ENCODE assay signal across 17 mouse cellular contexts in genomic region chr2:165981248-165981977, GRCm38 (mm10). TPM values are rescaled to one million over a fixed set of nuclear protein-coding genes. Genes with fewer than 3 reads are reported as not detected.
DNase-seq lines count a peak whose midpoint lies in the region; ATAC-seq and TF ChIP-seq lines count a peak whose summit lies in the region.
"Had no signal": no experiment of that assay in that cellular context is flagged by ENCODE, and none has a peak within 500 bp of the region (broad histone marks: within the 10 kb centered on the region; RNA-seq: fewer than 3 reads in every experiment).

No protein-coding gene starts in this region.

- H3K9me3 ChIP-seq in kidney, embryonic 15.5 days (replicated peaks) = no peaks in the 10 kb centered on the region
- H3K9me3 ChIP-seq in CH12.LX (replicated peaks; ENCODE audit: low read length) = peaks cover 3% of the 10 kb centered on the region
- H3K9me3 ChIP-seq: embryonic facial prominence, embryonic 12.5 days; hindbrain, embryonic 13.5 days; neural tube, embryonic 13.5 days had no signal

- in situ Hi-C loops in CH12.LX (cut with MboI; ENCODE audit: low pct_ligation_motif_present, low pct_unique_long_range_greater_than_20kb, low sequenced_read_pairs) = no loop called here

- ATAC-seq in kidney, embryonic 15.5 days (replicated peaks; ENCODE audit: low FRiP score) = no peak
- ATAC-seq: midbrain, embryonic 16.5 days had no signal

- 60% methylated on average over 6 of the region's 6 CpGs for WGBS in heart, adult 2 months
- WGBS in kidney, embryonic 15.5 days = 50% methylated on average over 6 of the region's 6 CpGs

- H3K4me1 ChIP-seq in heart, adult 2 months (ENCODE audit: control insufficient read depth, insufficient read depth, low read length) = peaks cover 24% of the 10 kb centered on the region
- peaks cover 30% of the 10 kb centered on the region for H3K4me1 ChIP-seq in kidney, embryonic 15.5 days
- H3K4me1 ChIP-seq in CH12.LX (ENCODE audit: control insufficient read depth in 1 of 2, insufficient read depth in 2 of 2) = peaks cover 15 to 45% of the 10 kb centered on the region in 2 experiments
- peaks cover 54% of the 10 kb centered on the region for H3K4me1 ChIP-seq in bone marrow macrophage, adult 2 months (ENCODE audit: control insufficient read depth, insufficient read depth, low read length)
- H3K4me1 ChIP-seq: embryonic facial prominence, embryonic 12.5 days; hindbrain, embryonic 13.5 days; neural tube, embryonic 13.5 days had no signal

- H3K36me3 ChIP-seq in heart, adult 2 months (ENCODE audit: control insufficient read depth, insufficient read depth, low read length) = peaks cover 5% of the 10 kb centered on the region
- no peaks in the 10 kb centered on the region for H3K36me3 ChIP-seq in kidney, embryonic 15.5 days
- H3K36me3 ChIP-seq in CH12.LX (replicated peaks in 1 of 2; ENCODE audit: control insufficient read depth in 1 of 2, insufficient read depth in 1 of 2, low read length in 1 of 2) = no peaks in the 10 kb centered on the region
- H3K36me3 ChIP-seq: embryonic facial prominence, embryonic 12.5 days; hindbrain, embryonic 13.5 days; neural tube, embryonic 13.5 days had no signal

- DNase-seq in heart, adult 2 months = no peak
- no peak for DNase-seq in heart, postnatal 4 days
- no peak for DNase-seq in kidney, postnatal 14 days
- DNase-seq in CH12.LX (ENCODE audit: extremely low read depth) = no peak
- DNase-seq in layer of hippocampus, adult 2 months (ENCODE audit: low spot score in 2 of 2) = no peak
- DNase-seq in c-Kit-positive CD71-positive TER-119-positive erythroid progenitor cells, embryonic 14.5 days (ENCODE audit: low spot score) = no peak
- DNase-seq: adrenal gland, adult 8-10 months; cerebellum, postnatal 36 days; gastrocnemius, postnatal 25 days; retina, postnatal 1 day; thymus, postnatal 25 days had no signal

- dilution Hi-C loops in CH12.LX (cut with MboI; ENCODE audit: extremely low pct_ligation_motif_present, extremely low pct_unique_long_range_greater_than_20kb, low sequenced_read_pairs) = no loop called here

- H3K79me2 ChIP-seq in heart, adult 2 months (replicated peaks; ENCODE audit: control insufficient read depth, insufficient read depth, low read length) = no peaks in the 10 kb centered on the region
- H3K79me2 ChIP-seq in CH12.LX (replicated peaks; ENCODE audit: control insufficient read depth, extremely low read depth, insufficient read depth, poor library complexity, severe bottlenecking) = no peaks in the 10 kb centered on the region

- H3K4me2 ChIP-seq in kidney, embryonic 15.5 days = no peak overlapping the region
- H3K4me2 ChIP-seq in CH12.LX (ENCODE audit: insufficient read depth, low read depth, poor library complexity, severe bottlenecking) = peak overlapping the region; percentile 6
- H3K4me2 ChIP-seq: embryonic facial prominence, embryonic 12.5 days; hindbrain, embryonic 13.5 days; neural tube, embryonic 13.5 days had no signal

- H3K9ac ChIP-seq in heart, adult 2 months (ENCODE audit: low read depth, low read length) = no peak overlapping the region
- no peak overlapping the region for H3K9ac ChIP-seq in kidney, embryonic 15.5 days
- peak overlapping the region; percentile 32; the same call in 1 of the 2 replicates for H3K9ac ChIP-seq in CH12.LX (ENCODE audit: insufficient read depth, low read depth)
- H3K9ac ChIP-seq: embryonic facial prominence, embryonic 12.5 days; hindbrain, embryonic 13.5 days; neural tube, embryonic 13.5 days had no signal

- no peak for TF ChIP-seq RAD21 in CH12.LX (IDR thresholded peaks at IDR 0.05; ENCODE audit: low read depth, low read length)

- peak overlapping the region; percentile 95 for H3K27ac ChIP-seq in heart, adult 2 months
- peak overlapping the region; percentile 80 for H3K27ac ChIP-seq in kidney, embryonic 15.5 days
- peak overlapping the region; percentile 65 for H3K27ac ChIP-seq in CH12.LX (ENCODE audit: insufficient read depth, low read depth)
- peak overlapping the region; percentile 99 for H3K27ac ChIP-seq in bone marrow macrophage, adult 2 months (ENCODE audit: insufficient read depth, low read depth, low read length)
- H3K27ac ChIP-seq in layer of hippocampus, adult 2 months = no peak overlapping the region
- H3K27ac ChIP-seq: embryonic facial prominence, embryonic 12.5 days; hindbrain, embryonic 13.5 days; neural tube, embryonic 13.5 days had no signal

- TF ChIP-seq EP300 in heart, adult 2 months (IDR thresholded peaks at IDR 0.05; ENCODE audit: insufficient read depth, low read depth, low read length) = no peak
- TF ChIP-seq EP300 in CH12.LX (IDR thresholded peaks at IDR 0.05; ENCODE audit: low read length) = no peak

- intact Hi-C loops in heart, adult 2 months (cut with DNase I) = no loop called here

- no peak for TF ChIP-seq CTCF in heart, adult 2 months (IDR thresholded peaks at IDR 0.05)
- TF ChIP-seq CTCF in CH12.LX (conservative IDR thresholded peaks at IDR 0.05 in 1 of 2, IDR thresholded peaks at IDR 0.05 in 1 of 2; ENCODE audit: low read depth in 2 of 2, low read length in 2 of 2) = no peak
- TF ChIP-seq CTCF in bone marrow macrophage, adult 2 months (IDR thresholded peaks at IDR 0.05; ENCODE audit: low read depth, low read length) = no peak
- no peak for TF ChIP-seq CTCF in layer of hippocampus, adult 2 months (conservative IDR thresholded peaks at IDR 0.05)

- H3K4me3 ChIP-seq in heart, adult 2 months = no peak overlapping the region
- no peak overlapping the region for H3K4me3 ChIP-seq in kidney, embryonic 15.5 days (replicated peaks)
- H3K4me3 ChIP-seq in CH12.LX (replicated peaks in 1 of 3; ENCODE audit: low read depth in 2 of 3, low read length in 2 of 3, poor library complexity in 1 of 3) = no peak overlapping the region
- no peak overlapping the region for H3K4me3 ChIP-seq in bone marrow macrophage, adult 2 months (ENCODE audit: insufficient read depth, low read length)
- no peak overlapping the region for H3K4me3 ChIP-seq in layer of hippocampus, adult 2 months
- H3K4me3 ChIP-seq: embryonic facial prominence, embryonic 12.5 days; hindbrain, embryonic 13.5 days; neural tube, embryonic 13.5 days had no signal

- H3K27me3 ChIP-seq in heart, adult 2 months (ENCODE audit: control insufficient read depth, insufficient read depth, low read length) = no peaks in the 10 kb centered on the region
- no peaks in the 10 kb centered on the region for H3K27me3 ChIP-seq in kidney, embryonic 15.5 days
- no peaks in the 10 kb centered on the region for H3K27me3 ChIP-seq in CH12.LX (replicated peaks)
- H3K27me3 ChIP-seq: embryonic facial prominence, embryonic 12.5 days; hindbrain, embryonic 13.5 days; neural tube, embryonic 13.5 days had no signal

- TF ChIP-seq POLR2A in heart, adult 2 months (IDR thresholded peaks at IDR 0.05; ENCODE audit: insufficient read depth, low read depth, low read length) = no peak
- TF ChIP-seq POLR2A in CH12.LX (IDR thresholded peaks at IDR 0.05; ENCODE audit: low read depth, low read length) = no peak
- TF ChIP-seq POLR2A in bone marrow macrophage, adult 2 months (IDR thresholded peaks at IDR 0.05; ENCODE audit: borderline replicate concordance, low read depth, low read length) = no peak

TF ChIP-seq in CH12.LX, 34 proteins besides CTCF, POLR2A, EP300 and RAD21 (continues in another document):
- TF ChIP-seq TCF12 (IDR thresholded peaks at IDR 0.05; ENCODE audit: low read depth, low read length) (no peak), JUND (conservative IDR thresholded peaks at IDR 0.05; ENCODE audit: low read depth, low read length) (no peak), TBP (conservative IDR thresholded peaks at IDR 0.05; ENCODE audit: low read depth, low read length) (no peak), GABPA (IDR thresholded peaks at IDR 0.05; ENCODE audit: insufficient replicate concordance, low read depth, low read length) (no peak), HCFC1 (IDR thresholded peaks at IDR 0.05; ENCODE audit: low read depth, low read length) (no peak), MAX (IDR thresholded peaks at IDR 0.05; ENCODE audit: low read length) (no peak), ZC3H11A (IDR thresholded peaks at IDR 0.05; ENCODE audit: low read depth, low read length) (no peak), RCOR1 (conservative IDR thresholded peaks at IDR 0.05; ENCODE audit: low read depth, low read length) (no peak), SMC3 (IDR thresholded peaks at IDR 0.05; ENCODE audit: low read depth, low read length) (no peak), KAT2A (IDR thresholded peaks at IDR 0.05; ENCODE audit: insufficient replicate concordance, low read length) (no peak), NRF1 (IDR thresholded peaks at IDR 0.05; ENCODE audit: low read depth, low read length) (no peak), MAFK (IDR thresholded peaks at IDR 0.05; ENCODE audit: insufficient replicate concordance, low read length) (no peak), MXI1 (IDR thresholded peaks at IDR 0.05; ENCODE audit: low read depth, low read length) (0 out of 2 replicates have a peak, but pooled peaks have one; percentile 42), ELF1 (IDR thresholded peaks at IDR 0.05; ENCODE audit: low read depth, low read length) (no peak), NELFE (IDR thresholded peaks at IDR 0.05; ENCODE audit: low read depth, low read length) (no peak), PAX5 (IDR thresholded peaks at IDR 0.05; ENCODE audit: low read length) (no peak), E2F4 (IDR thresholded peaks at IDR 0.05; ENCODE audit: insufficient replicate concordance, low read depth, low read length) (no peak), SIN3A (IDR thresholded peaks at IDR 0.05; ENCODE audit: low read length) (no peak), MEF2A (IDR thresholded peaks at IDR 0.05; ENCODE audit: borderline replicate concordance, low read depth, low read length) (0 out of 2 replicates have a peak, but pooled peaks have one; percentile 18), JUN (IDR thresholded peaks at IDR 0.05; ENCODE audit: insufficient read depth, low read depth, low read length) (no peak), UBTF (IDR thresholded peaks at IDR 0.05; ENCODE audit: low read depth, low read length) (no peak), CHD2 (IDR thresholded peaks at IDR 0.05; ENCODE audit: low read length) (no peak), CHD1 (IDR thresholded peaks at IDR 0.05; ENCODE audit: low read depth, low read length) (no peak), ETS1 (conservative IDR thresholded peaks at IDR 0.05; ENCODE audit: low read depth, low read length) (peak; percentile 37; the same call in 1 of the 2 replicates)

RNA-seq across cellular contexts. Expression of gene Ncoa3, which starts 11.0 kb away (rescaled TPM):
- total RNA-seq in heart, adult 2 months (2021) = 10 to 100 TPM; 29.1 to 32.1 TPM
- polyA plus RNA-seq in heart, adult 2 months (2012; rRNA removed) = 20.1 and 25.7 TPM in 2 replicates
- total RNA-seq in heart, postnatal 4 days (2021) = 10 to 100 TPM; 21.2 to 23.2 TPM
- polyA plus RNA-seq in kidney, embryonic 15.5 days (2015; fragmentation: Nextera tagmentation; extraction: Ambion mirVana) = 17.4 and 19.2 TPM in 2 replicates
- 17.1 and 19.0 TPM in 2 replicates for total RNA-seq in CH12.LX (2012; rRNA removed)
- total RNA-seq in CH12.LX (2014; rRNA removed) = 11.3 and 13.4 TPM in 2 replicates
- 21.0 and 21.9 TPM in 2 replicates for polyA plus RNA-seq in CH12.LX (2012; ENCODE audit: insufficient read length, low read depth)
- 118 and 119 TPM in 2 replicates for polyA plus RNA-seq in bone marrow macrophage, adult 2 months (2012; ENCODE audit: insufficient read depth, insufficient read length, missing spikeins)
- total RNA-seq in layer of hippocampus, adult 2 months (2021) = 10 to 100 TPM; 27.8 to 37.7 TPM
